Mouse (Mus musculus): ENCODE measurements around the gene 2010111I01Rik. TPM values are rescaled to one million over a fixed set of nuclear protein-coding genes. Genes with fewer than 3 reads are reported as not detected.

Gene 2010111I01Rik
- polyA plus RNA-seq, 1 experiment, result 123 TPM

DNA sequence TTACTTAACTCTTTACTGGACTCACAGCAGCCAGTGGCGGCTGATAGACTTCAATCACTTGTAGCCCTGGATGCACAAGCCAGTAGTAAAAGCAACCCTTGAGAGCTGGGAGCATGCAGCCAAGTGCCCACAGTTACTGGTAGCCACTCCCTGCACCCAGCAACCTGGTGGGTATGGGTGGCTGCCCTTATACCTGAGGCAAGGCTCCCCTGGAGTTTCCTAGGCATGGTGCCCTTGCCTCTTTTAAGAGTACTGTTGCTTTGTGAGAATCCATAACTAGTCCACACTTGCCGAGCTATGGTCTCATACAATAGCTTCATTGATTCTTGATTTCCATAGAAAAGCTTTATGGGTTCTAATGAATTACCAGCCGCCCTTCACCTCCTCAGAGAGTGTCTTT is 279.7 kb downstream of the 2010111I01Rik start:
- TF ChIP-seq POLR2A (IDR thresholded peaks at IDR 0.05; ENCODE audit: borderline replicate concordance, low read depth, low read length) (no peak), CTCF (IDR thresholded peaks at IDR 0.05; ENCODE audit: low read depth, low read length) (no peak)
- Histone ChIP-seq H3K4me1 (ENCODE audit: control insufficient read depth, insufficient read depth, low read length) (peaks cover 30% of the 10 kb centered on the region), H3K27ac (ENCODE audit: insufficient read depth, low read depth, low read length) (0 out of 2 replicates have a peak overlapping the region, but pooled peaks have one; percentile 56), H3K4me3 (ENCODE audit: insufficient read depth, low read length) (peak overlapping the region; percentile 52)

DNA sequence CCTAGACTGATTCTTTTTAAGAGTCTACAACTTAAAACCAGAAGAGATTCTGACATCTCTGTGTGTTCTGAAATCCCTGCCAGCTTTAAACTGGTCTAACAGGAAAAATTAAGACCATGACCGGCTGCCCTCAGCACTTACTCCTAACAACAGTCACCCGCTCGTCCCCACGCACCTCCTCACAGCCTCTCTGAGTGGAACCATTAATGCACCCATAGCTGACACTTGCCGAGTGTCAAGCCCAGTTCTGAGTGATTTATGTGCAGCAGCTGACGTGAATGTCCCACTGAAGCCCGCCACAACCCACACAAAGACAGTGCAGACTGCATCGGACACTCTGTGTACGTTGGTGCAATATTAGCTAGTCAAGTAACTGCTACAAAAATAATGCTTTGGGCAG is 280.5 kb downstream of the 2010111I01Rik start:
- H3K4me3 ChIP-seq (ENCODE audit: insufficient read depth, low read length), result peak overlapping the region; percentile 11; the same call in 1 of the 2 replicates
- peak overlapping the region; percentile 18; the same call in 1 of the 2 replicates for H3K27ac ChIP-seq (ENCODE audit: insufficient read depth, low read depth, low read length)

DNA sequence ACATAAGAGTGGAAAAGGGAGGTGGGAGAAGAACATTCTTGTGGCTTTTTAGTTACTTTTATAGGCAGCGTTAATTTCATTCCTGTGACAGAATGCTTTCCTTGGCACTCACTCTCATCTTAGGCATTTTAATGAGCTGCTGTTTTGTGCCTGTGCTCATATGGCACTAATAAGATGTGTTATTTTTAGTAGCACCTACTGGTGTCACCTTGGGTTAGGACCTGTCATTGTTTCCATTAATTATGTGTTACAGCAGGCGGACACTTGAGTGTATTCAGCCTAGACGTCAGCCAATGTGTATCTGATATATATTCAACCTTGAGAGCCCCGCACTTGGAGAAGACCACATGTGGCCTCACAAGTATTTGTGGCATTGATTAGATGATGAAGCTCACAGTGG is 281.1 kb downstream of the 2010111I01Rik start:
- Histone ChIP-seq H3K4me3 (ENCODE audit: insufficient read depth, low read length) (peak overlapping the region; percentile 49; the same call in 1 of the 2 replicates), H3K27ac (ENCODE audit: insufficient read depth, low read depth, low read length) (no peak overlapping the region), H3K4me1 (ENCODE audit: control insufficient read depth, insufficient read depth, low read length) (peaks cover 42% of the 10 kb centered on the region)
- no peak for TF ChIP-seq CTCF (IDR thresholded peaks at IDR 0.05; ENCODE audit: low read depth, low read length)
- no peak for TF ChIP-seq POLR2A (IDR thresholded peaks at IDR 0.05; ENCODE audit: borderline replicate concordance, low read depth, low read length)

More for the DNA sequence above, 280.5 kb downstream of the 2010111I01Rik start:
- H3K4me1 ChIP-seq (ENCODE audit: control insufficient read depth, insufficient read depth, low read length), result peaks cover 36% of the 10 kb centered on the region
- TF ChIP-seq CTCF (IDR thresholded peaks at IDR 0.05; ENCODE audit: low read depth, low read length) (no peak), POLR2A (IDR thresholded peaks at IDR 0.05; ENCODE audit: borderline replicate concordance, low read depth, low read length) (no peak)

DNA sequence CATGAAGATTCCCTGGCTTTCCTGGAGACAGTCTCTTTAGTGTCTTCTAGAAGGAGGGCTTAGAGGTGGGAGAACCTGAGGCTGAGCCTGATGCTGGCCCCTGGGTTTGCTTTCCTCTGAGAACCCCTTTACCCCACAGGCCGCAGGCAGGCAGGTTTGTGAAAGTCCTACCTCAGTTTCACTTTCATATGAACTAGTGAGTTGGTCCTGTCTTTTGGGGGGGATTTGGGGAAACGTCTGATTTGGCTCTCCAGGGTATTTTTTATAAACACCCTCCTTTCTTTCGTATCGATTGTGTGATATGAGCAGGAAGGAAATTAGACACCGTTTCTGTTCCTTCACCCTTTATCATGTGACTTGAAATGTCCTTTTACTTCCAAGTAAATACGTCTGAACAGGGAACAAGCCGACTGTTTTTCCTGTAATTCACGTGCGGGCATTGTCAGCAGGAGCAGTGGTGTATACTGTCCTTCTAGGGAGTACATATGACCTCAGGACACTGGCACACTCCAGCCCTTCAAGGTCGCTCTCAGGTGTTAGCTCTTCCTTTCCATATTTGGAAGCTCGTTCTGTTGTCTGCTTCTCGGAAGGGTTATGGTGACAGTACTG is 281.7 kb downstream of the 2010111I01Rik start:
- TF ChIP-seq POLR2A (IDR thresholded peaks at IDR 0.05; ENCODE audit: borderline replicate concordance, low read depth, low read length), result no peak
- no peak for TF ChIP-seq CTCF (IDR thresholded peaks at IDR 0.05; ENCODE audit: low read depth, low read length)
- H3K4me3 ChIP-seq (ENCODE audit: insufficient read depth, low read length), result peak overlapping the region; percentile 49
- H3K27ac ChIP-seq (ENCODE audit: insufficient read depth, low read depth, low read length), result peak overlapping the region; percentile 63
- peaks cover 48% of the 10 kb centered on the region for H3K4me1 ChIP-seq (ENCODE audit: control insufficient read depth, insufficient read depth, low read length)

DNA sequence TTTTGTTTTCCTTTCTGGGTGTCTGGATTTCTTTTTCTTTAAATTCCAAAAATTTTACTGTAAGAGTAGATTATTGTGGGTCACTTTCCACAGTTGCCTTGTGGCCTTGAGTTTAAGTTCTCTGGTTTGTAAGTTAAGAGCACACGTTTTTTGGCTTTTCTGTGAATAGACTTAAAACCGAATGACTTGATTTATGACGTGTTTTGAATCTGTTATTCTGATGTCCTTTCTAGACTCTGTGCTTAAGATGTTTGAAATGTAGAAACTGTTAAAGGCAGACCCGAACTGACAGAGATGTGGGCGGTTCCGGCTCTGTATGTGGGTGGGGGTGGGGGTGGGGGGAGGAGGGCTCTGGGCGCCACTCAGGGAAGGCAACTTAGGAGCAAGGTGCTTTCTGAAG is 282.3 kb downstream of the 2010111I01Rik start:
- peak overlapping the region; percentile 63; the same call in 1 of the 2 replicates for H3K27ac ChIP-seq (ENCODE audit: insufficient read depth, low read depth, low read length)
- no peak overlapping the region for H3K4me3 ChIP-seq (ENCODE audit: insufficient read depth, low read length)
- peaks cover 53% of the 10 kb centered on the region for H3K4me1 ChIP-seq (ENCODE audit: control insufficient read depth, insufficient read depth, low read length)
- TF ChIP-seq POLR2A (IDR thresholded peaks at IDR 0.05; ENCODE audit: borderline replicate concordance, low read depth, low read length) (no peak), CTCF (IDR thresholded peaks at IDR 0.05; ENCODE audit: low read depth, low read length) (no peak)

DNA sequence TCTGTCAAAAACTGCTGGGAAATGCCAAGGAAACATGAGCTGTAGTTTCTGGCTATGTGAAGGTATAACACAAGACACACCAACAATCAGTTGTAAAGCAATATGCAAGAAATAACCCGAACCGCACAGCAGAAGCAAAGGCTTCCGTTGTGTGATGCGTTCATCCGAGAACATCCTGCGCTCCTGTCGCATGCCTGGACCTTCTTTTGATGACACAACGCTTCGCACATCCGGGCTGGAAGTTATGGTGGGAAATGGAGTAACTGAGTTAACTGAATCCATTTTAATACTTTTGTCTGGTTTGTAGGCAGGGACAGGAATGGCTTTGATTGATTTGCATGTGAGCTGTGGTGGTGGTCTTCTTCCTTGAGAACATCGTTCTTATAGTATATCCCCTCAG is 282.9 kb downstream of the 2010111I01Rik start:
- peak overlapping the region; percentile 30 for H3K27ac ChIP-seq (ENCODE audit: insufficient read depth, low read depth, low read length)
- peak overlapping the region; percentile 19; the same call in 1 of the 2 replicates for H3K4me3 ChIP-seq (ENCODE audit: insufficient read depth, low read length)
- peaks cover 57% of the 10 kb centered on the region for H3K4me1 ChIP-seq (ENCODE audit: control insufficient read depth, insufficient read depth, low read length)
- TF ChIP-seq CTCF (IDR thresholded peaks at IDR 0.05; ENCODE audit: low read depth, low read length) (no peak), POLR2A (IDR thresholded peaks at IDR 0.05; ENCODE audit: borderline replicate concordance, low read depth, low read length) (no peak)

DNA sequence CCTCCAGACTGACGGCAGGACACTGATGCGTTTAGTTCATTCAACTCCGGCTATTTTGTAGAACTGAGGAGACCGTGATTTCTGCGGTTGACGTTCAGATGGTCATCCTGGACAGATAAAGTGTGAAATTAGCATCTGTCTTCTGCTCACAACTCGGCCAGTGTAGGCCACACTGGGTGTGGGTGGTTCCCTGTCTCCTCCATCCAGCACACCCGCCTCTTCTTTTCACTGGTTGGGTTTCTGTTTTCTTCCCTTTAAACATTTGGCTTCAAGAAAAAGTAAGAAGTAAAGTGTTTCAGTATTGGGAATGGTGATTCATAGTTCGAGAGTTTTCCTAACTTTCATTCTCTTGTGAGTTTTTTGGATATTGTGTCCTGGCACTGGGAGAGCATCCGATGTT is 283.6 kb downstream of the 2010111I01Rik start:
- H3K4me3 ChIP-seq (ENCODE audit: insufficient read depth, low read length), result 0 out of 2 replicates have a peak overlapping the region, but pooled peaks have one; percentile 2
- TF ChIP-seq CTCF (IDR thresholded peaks at IDR 0.05; ENCODE audit: low read depth, low read length) (no peak), POLR2A (IDR thresholded peaks at IDR 0.05; ENCODE audit: borderline replicate concordance, low read depth, low read length) (no peak)
- peaks cover 63% of the 10 kb centered on the region for H3K4me1 ChIP-seq (ENCODE audit: control insufficient read depth, insufficient read depth, low read length)
- H3K27ac ChIP-seq (ENCODE audit: insufficient read depth, low read depth, low read length), result peak overlapping the region; percentile 54; the same call in 1 of the 2 replicates

DNA sequence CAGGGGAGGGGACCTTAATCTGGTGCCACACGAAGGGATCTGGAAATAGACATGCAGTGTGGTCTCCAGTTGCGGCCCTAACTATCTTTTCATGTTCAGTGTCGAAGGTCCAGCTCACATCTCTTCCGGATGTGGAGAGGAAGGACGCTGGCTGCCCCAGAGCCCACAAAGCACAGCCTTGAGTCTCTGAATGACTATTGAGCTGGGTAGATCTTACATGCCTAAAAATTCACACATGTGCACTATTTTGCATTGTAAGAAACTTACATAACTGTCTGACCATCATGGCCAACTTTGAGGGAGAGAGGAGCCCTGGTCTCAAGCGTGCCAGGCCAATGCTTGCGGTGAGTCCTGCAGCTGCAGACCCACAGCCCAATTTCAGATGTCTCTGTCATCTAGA is 284.5 kb downstream of the 2010111I01Rik start:
- Histone ChIP-seq H3K4me1 (ENCODE audit: control insufficient read depth, insufficient read depth, low read length) (peaks cover 69% of the 10 kb centered on the region), H3K27ac (ENCODE audit: insufficient read depth, low read depth, low read length) (peak overlapping the region; percentile 54), H3K4me3 (ENCODE audit: insufficient read depth, low read length) (peak overlapping the region; percentile 27; the same call in 1 of the 2 replicates)
- no peak for TF ChIP-seq POLR2A (IDR thresholded peaks at IDR 0.05; ENCODE audit: borderline replicate concordance, low read depth, low read length)
- TF ChIP-seq CTCF (IDR thresholded peaks at IDR 0.05; ENCODE audit: low read depth, low read length), result no peak

DNA sequence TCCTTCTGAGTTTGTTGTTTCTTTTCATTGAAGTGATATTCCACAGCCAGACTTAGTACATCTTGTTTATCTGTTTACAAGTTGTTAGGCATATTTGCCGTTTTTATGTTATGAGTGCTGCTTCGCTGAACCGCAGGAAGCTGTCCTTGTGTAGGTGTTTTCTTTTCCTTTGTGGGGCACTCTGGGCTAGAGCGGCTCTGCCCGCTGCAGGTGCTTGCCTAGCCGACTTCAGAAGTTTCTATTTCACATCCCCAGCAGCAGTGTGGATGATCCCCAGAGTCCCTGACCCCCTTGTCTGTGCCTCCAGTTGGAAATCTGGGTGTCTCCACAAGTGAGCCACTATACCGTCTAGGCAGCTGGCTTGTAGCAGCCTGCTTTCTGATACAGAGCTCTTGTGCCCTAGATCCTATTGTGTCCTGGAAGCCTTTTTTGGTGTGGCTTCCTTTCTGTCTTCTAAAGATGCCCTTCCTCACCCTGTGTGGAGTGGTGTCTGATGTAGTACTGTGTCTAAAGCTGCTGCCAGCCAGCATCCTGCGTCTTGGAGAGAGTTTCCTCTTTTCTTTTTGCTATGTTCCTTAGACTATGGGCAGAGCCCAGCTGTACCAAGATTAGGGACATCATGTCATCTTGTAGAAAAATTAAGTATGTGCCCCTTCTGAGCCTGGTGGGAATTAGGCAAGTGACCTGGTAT is 285.2 kb downstream of the 2010111I01Rik start:
- peak overlapping the region; percentile 6; the same call in 1 of the 2 replicates for H3K4me3 ChIP-seq (ENCODE audit: insufficient read depth, low read length)
- TF ChIP-seq CTCF (IDR thresholded peaks at IDR 0.05; ENCODE audit: low read depth, low read length) (no peak), POLR2A (IDR thresholded peaks at IDR 0.05; ENCODE audit: borderline replicate concordance, low read depth, low read length) (no peak)
- peaks cover 72% of the 10 kb centered on the region for H3K4me1 ChIP-seq (ENCODE audit: control insufficient read depth, insufficient read depth, low read length)
- H3K27ac ChIP-seq (ENCODE audit: insufficient read depth, low read depth, low read length), result peak overlapping the region; percentile 54

Measured in bone marrow macrophage, adult 2 months (primary cell).